Mouse (Mus musculus): ENCODE results near the gene Arl5a. TPM values are rescaled to one million over a fixed set of nuclear protein-coding genes. Genes with fewer than 3 reads are reported as not detected.

Arl5a gene
- polyA plus RNA-seq, 1 experiment: 14.7 TPM

GRCm38 (mm10) chr2:52435919-52436632, 11.4 kb upstream of the Arl5a start:
- WGBS: 77% methylated on average over 14 of the region's 14 CpGs
- H3K27ac ChIP-seq (ENCODE audit: insufficient read depth, low read depth, low read length): no peak overlapping the region
- H3K27me3 ChIP-seq (replicated peaks; ENCODE audit: control insufficient read depth, insufficient read depth, low read length): no peaks in the 10 kb centered on the region
- no peak overlapping the region for H3K4me3 ChIP-seq (ENCODE audit: insufficient read depth, low read depth, low read length)
- no peak for DNase-seq
- TF ChIP-seq CTCF (conservative IDR thresholded peaks at IDR 0.05; ENCODE audit: insufficient read depth, insufficient read length, low read depth, low read length) (no peak), POLR2A (IDR thresholded peaks at IDR 0.05; ENCODE audit: low read depth, low read length) (no peak)
- no peaks in the 10 kb centered on the region; the same call in 1 of the 2 replicates for H3K4me1 ChIP-seq (ENCODE audit: control insufficient read depth, insufficient read depth, low read length)
- H3K36me3 ChIP-seq (ENCODE audit: control insufficient read depth, insufficient read depth, low read length): no peaks in the 10 kb centered on the region

- 71% methylated on average over 7 of the region's 7 CpGs for WGBS
- TF ChIP-seq POLR2A (IDR thresholded peaks at IDR 0.05; ENCODE audit: low read depth, low read length) (no peak), CTCF (conservative IDR thresholded peaks at IDR 0.05; ENCODE audit: insufficient read depth, insufficient read length, low read depth, low read length) (no peak)
- no peak overlapping the region for H3K27ac ChIP-seq (ENCODE audit: insufficient read depth, low read depth, low read length)
- DNase-seq: peak; percentile 8
- no peaks in the 10 kb centered on the region for H3K27me3 ChIP-seq (replicated peaks; ENCODE audit: control insufficient read depth, insufficient read depth, low read length)
- H3K4me3 ChIP-seq (ENCODE audit: insufficient read depth, low read depth, low read length): no peak overlapping the region
- H3K4me1 ChIP-seq (ENCODE audit: control insufficient read depth, insufficient read depth, low read length): no peaks in the 10 kb centered on the region; the same call in 1 of the 2 replicates
- H3K36me3 ChIP-seq (ENCODE audit: control insufficient read depth, insufficient read depth, low read length): no peaks in the 10 kb centered on the region
Observed at GRCm38 (mm10) chr2:52433365-52433764, 8.7 kb upstream of the Arl5a start.

- no peak overlapping the region for H3K27ac ChIP-seq (ENCODE audit: insufficient read depth, low read depth, low read length)
- WGBS: 86% methylated on average over 3 of the region's 3 CpGs
- H3K4me3 ChIP-seq (ENCODE audit: insufficient read depth, low read depth, low read length): no peak overlapping the region
- H3K27me3 ChIP-seq (replicated peaks; ENCODE audit: control insufficient read depth, insufficient read depth, low read length): no peaks in the 10 kb centered on the region
- peaks cover 7% of the 10 kb centered on the region; the same call in 1 of the 2 replicates for H3K4me1 ChIP-seq (ENCODE audit: control insufficient read depth, insufficient read depth, low read length)
- H3K36me3 ChIP-seq (ENCODE audit: control insufficient read depth, insufficient read depth, low read length): no peaks in the 10 kb centered on the region
- no peak for DNase-seq
- TF ChIP-seq POLR2A (IDR thresholded peaks at IDR 0.05; ENCODE audit: low read depth, low read length) (no peak), CTCF (conservative IDR thresholded peaks at IDR 0.05; ENCODE audit: insufficient read depth, insufficient read length, low read depth, low read length) (no peak)
Observed at GRCm38 (mm10) chr2:52427383-52427782, 2.7 kb upstream of the Arl5a start.

GRCm38 (mm10) chr2:52426041-52426440, 1.3 kb upstream of the Arl5a start:
- no peak for DNase-seq
- peaks cover 18% of the 10 kb centered on the region for H3K4me1 ChIP-seq (ENCODE audit: control insufficient read depth, insufficient read depth, low read length)
- WGBS: 79% methylated on average over 3 of the region's 3 CpGs
- TF ChIP-seq POLR2A (IDR thresholded peaks at IDR 0.05; ENCODE audit: low read depth, low read length) (no peak), CTCF (conservative IDR thresholded peaks at IDR 0.05; ENCODE audit: insufficient read depth, insufficient read length, low read depth, low read length) (no peak)
- H3K27ac ChIP-seq (ENCODE audit: insufficient read depth, low read depth, low read length): no peak overlapping the region
- H3K36me3 ChIP-seq (ENCODE audit: control insufficient read depth, insufficient read depth, low read length): no peaks in the 10 kb centered on the region
- no peaks in the 10 kb centered on the region for H3K27me3 ChIP-seq (replicated peaks; ENCODE audit: control insufficient read depth, insufficient read depth, low read length)
- no peak overlapping the region for H3K4me3 ChIP-seq (ENCODE audit: insufficient read depth, low read depth, low read length)

GRCm38 (mm10) chr2:52425523-52425795, 758 bp upstream of the Arl5a start:
- no peak for TF ChIP-seq POLR2A (IDR thresholded peaks at IDR 0.05; ENCODE audit: low read depth, low read length)
- no peak for TF ChIP-seq CTCF (conservative IDR thresholded peaks at IDR 0.05; ENCODE audit: insufficient read depth, insufficient read length, low read depth, low read length)
- H3K4me3 ChIP-seq (ENCODE audit: insufficient read depth, low read depth, low read length): peak overlapping the region; percentile 63
- no peaks in the 10 kb centered on the region for H3K36me3 ChIP-seq (ENCODE audit: control insufficient read depth, insufficient read depth, low read length)
- H3K27ac ChIP-seq (ENCODE audit: insufficient read depth, low read depth, low read length): peak overlapping the region; percentile 46; the same call in 1 of the 2 replicates
- H3K4me1 ChIP-seq (ENCODE audit: control insufficient read depth, insufficient read depth, low read length): peaks cover 19% of the 10 kb centered on the region
- WGBS: 11% methylated on average over 10 of the region's 10 CpGs
- H3K27me3 ChIP-seq (replicated peaks; ENCODE audit: control insufficient read depth, insufficient read depth, low read length): no peaks in the 10 kb centered on the region
- DNase-seq: no peak

GRCm38 (mm10) chr2:52424248-52424728, 413 bp downstream of the Arl5a start:
- peak overlapping the region; percentile 71 for H3K4me3 ChIP-seq (ENCODE audit: insufficient read depth, low read depth, low read length)
- TF ChIP-seq POLR2A (IDR thresholded peaks at IDR 0.05; ENCODE audit: low read depth, low read length) (no peak), CTCF (conservative IDR thresholded peaks at IDR 0.05; ENCODE audit: insufficient read depth, insufficient read length, low read depth, low read length) (no peak)
- H3K27ac ChIP-seq (ENCODE audit: insufficient read depth, low read depth, low read length): peak overlapping the region; percentile 74
- no peaks in the 10 kb centered on the region for H3K27me3 ChIP-seq (replicated peaks; ENCODE audit: control insufficient read depth, insufficient read depth, low read length)
- H3K4me1 ChIP-seq (ENCODE audit: control insufficient read depth, insufficient read depth, low read length): peaks cover 19% of the 10 kb centered on the region
- H3K36me3 ChIP-seq (ENCODE audit: control insufficient read depth, insufficient read depth, low read length): no peaks in the 10 kb centered on the region
- peak; percentile 56 for DNase-seq
- WGBS: under 1% methylated on average over 42 of the region's 42 CpGs

GRCm38 (mm10) chr2:52423611-52424247, 972 bp downstream of the Arl5a start:
- peak; percentile 40 for DNase-seq
- no peaks in the 10 kb centered on the region for H3K27me3 ChIP-seq (replicated peaks; ENCODE audit: control insufficient read depth, insufficient read depth, low read length)

More at GRCm38 (mm10) chr2:52423611-52424247, 972 bp downstream of the Arl5a start:
- H3K27ac ChIP-seq (ENCODE audit: insufficient read depth, low read depth, low read length): no peak overlapping the region
- H3K4me1 ChIP-seq (ENCODE audit: control insufficient read depth, insufficient read depth, low read length): peaks cover 19% of the 10 kb centered on the region
- 3% methylated on average over 16 of the region's 16 CpGs for WGBS
- H3K4me3 ChIP-seq (ENCODE audit: insufficient read depth, low read depth, low read length): peak overlapping the region; percentile 71
- H3K36me3 ChIP-seq (ENCODE audit: control insufficient read depth, insufficient read depth, low read length): no peaks in the 10 kb centered on the region
- TF ChIP-seq POLR2A (IDR thresholded peaks at IDR 0.05; ENCODE audit: low read depth, low read length): no peak
- TF ChIP-seq CTCF (conservative IDR thresholded peaks at IDR 0.05; ENCODE audit: insufficient read depth, insufficient read length, low read depth, low read length): no peak
